Mouse (Mus musculus) erythroblast, embryonic 14.5 days (primary cell): ENCODE measurements around the gene Mus81.

Source experiments
- GATA1 ChIP-seq: IDR thresholded peaks from 2 replicates; pipeline ENCODE4 v1.6.1; 2012; ENCODE audit warnings: low read length, inconsistent platforms, mixed read lengths
- TAL1 ChIP-seq: IDR thresholded peaks from 3 replicates; pipeline ENCODE4 v1.6.1; 2012; ENCODE audit warnings: low read length, inconsistent platforms, mixed read lengths

DNA sequence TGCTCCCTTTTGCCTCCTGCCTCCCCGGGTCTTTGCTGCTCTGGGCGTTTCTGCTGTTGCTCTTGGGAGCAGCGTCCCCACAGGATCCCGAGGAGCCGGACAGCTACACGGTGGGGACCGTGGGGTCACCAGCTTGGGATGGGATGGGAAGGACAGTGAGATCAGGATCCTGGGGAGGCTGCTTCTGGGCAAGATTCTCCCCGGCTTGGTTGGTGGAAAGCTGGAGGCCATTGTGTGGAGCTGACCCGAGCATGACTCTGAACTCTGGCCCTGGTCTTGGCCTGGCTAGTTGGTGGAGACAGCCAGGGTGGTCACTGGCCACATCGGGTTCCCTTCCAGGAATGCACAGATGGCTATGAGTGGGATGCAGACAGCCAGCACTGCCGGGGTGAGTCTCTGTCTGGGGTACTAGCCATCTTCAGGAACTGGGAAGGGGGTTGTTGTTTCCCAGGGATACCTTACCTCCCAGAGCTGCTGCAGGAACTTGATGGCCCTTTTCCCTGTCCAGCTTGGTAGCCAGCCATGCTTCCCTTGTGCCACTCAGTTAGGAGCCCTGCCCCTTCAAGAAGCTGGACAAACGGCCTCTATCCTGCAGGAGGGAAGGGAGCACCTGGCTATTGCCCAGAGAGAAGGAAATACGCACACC lies 13.0 kb downstream of the Mus81 start:
- TF ChIP-seq GATA1: no peak
- TF ChIP-seq TAL1: no peak
